ENCODE assay signal across 14 mouse cellular contexts in genomic region chr17:47796968-47797367, GRCm38 (mm10). TPM values are rescaled to one million over a fixed set of nuclear protein-coding genes. Genes with fewer than 3 reads are reported as not detected.
DNase-seq lines count a peak whose midpoint lies in the region; TF ChIP-seq lines count a peak whose summit lies in the region.
"Had no signal": no experiment of that assay in that cellular context is flagged by ENCODE, and none has a peak within 500 bp of the region (broad histone marks: within the 10 kb centered on the region; RNA-seq: fewer than 3 reads in every experiment).

No protein-coding gene starts in this region.

- DNase-seq in cerebellum, postnatal 10 days = peak; percentile 42 to 44
- DNase-seq in cerebellum, adult 11-12 months = no peak
- DNase-seq in left cerebral cortex, adult 2 months (ENCODE audit: extremely low spot score in 1 of 2, low spot score in 2 of 2) = no peak
- no peak for DNase-seq in left cerebral cortex, adult 9 months (ENCODE audit: low spot score in 2 of 2)
- DNase-seq in thymus, postnatal 25 days = peak; percentile 26
- no peak for DNase-seq in thymus, postnatal 36 days
- no peak for DNase-seq in right cerebral cortex, postnatal 4 days
- DNase-seq in cerebellum, adult 9-11 months = no peak
- DNase-seq: layer of hippocampus, adult 9-11 months; retina, postnatal 1 day had no signal

- intact Hi-C loops in left cerebral cortex, adult 2 months (cut with DNase I) = loop anchor here (10.0 kb wide), 1 partner anchor 538 kb away; no protein-coding TSS in a partner anchor

- no peak overlapping the region for H3K27ac ChIP-seq in left cerebral cortex, adult 2 months
- H3K27ac ChIP-seq: limb, embryonic 13.5 days had no signal

- TF ChIP-seq CTCF in left cerebral cortex, adult 2 months (IDR thresholded peaks at IDR 0.05) = peak; percentile 30

- H3K4me3 ChIP-seq in left cerebral cortex, adult 2 months = no peak overlapping the region
- H3K4me3 ChIP-seq: erythroblast, embryonic 14.5 days; heart, embryonic 15.5 days; limb, embryonic 13.5 days; megakaryocyte, embryonic 14.5 days had no signal

RNA-seq across cellular contexts. Expression of gene Mdfi, which starts 37.5 kb away (rescaled TPM):
- total RNA-seq in left cerebral cortex, adult 2 months (2021) = under 1 TPM in 1 of 2 experiments, not detected in 1; 0.48 TPM

Comparison
In these comparisons a context has a peak if more than half of its experiments do, and no peak if none do; other contexts are left out.
1. DNase-seq: peak in cerebellum, postnatal 10 days (2 of 2) and thymus, postnatal 25 days (single experiment); none in cerebellum, adult 11-12 months (single experiment), left cerebral cortex, adult 2 months (0 of 2), left cerebral cortex, adult 9 months (0 of 2), thymus, postnatal 36 days (0 of 2), right cerebral cortex, postnatal 4 days (single experiment) and cerebellum, adult 9-11 months (single experiment).